Mouse (Mus musculus): ENCODE measurements around the gene Cog4. TPM values are rescaled to one million over a fixed set of nuclear protein-coding genes. Genes with fewer than 3 reads are reported as not detected.
"Not testable (repeated sequence)": the region's sequence is repeated elsewhere in the genome, so short reads cannot be mapped to it uniquely, and the experiment has no call there.

Gene Cog4
- polyA plus RNA-seq, 1 experiment from 2014 or later: 79.3 TPM

- Histone ChIP-seq H3K9ac (ENCODE audit: low read depth, low read length) (peak overlapping the region; percentile 89), H3K9me3 (ENCODE audit: control insufficient read depth, low read length) (no peaks in the 10 kb centered on the region), H3K27me3 (replicated peaks; ENCODE audit: control insufficient read depth, insufficient read depth, low read length) (no peaks in the 10 kb centered on the region), H3K4me2 (ENCODE audit: low read depth, low read length) (peak overlapping the region; percentile 69), H3K4me3 (ENCODE audit: low read length) (peak overlapping the region; percentile 95), H3K4me1 (ENCODE audit: control insufficient read depth, insufficient read depth, low read length) (peaks cover 15% of the 10 kb centered on the region), H3K27ac (ENCODE audit: low read length) (no peak overlapping the region), H3K36me3 (ENCODE audit: control insufficient read depth, insufficient read depth, low read length) (peaks cover 13% of the 10 kb centered on the region; the same call in 1 of the 2 replicates)
- ATAC-seq: no peak
- 53% methylated on average over 14 of the region's 14 CpGs for WGBS
These were observed 1.5 kb downstream of the Cog4 start for GRCm38 (mm10) chr8:110847645-110848495.

DNA sequence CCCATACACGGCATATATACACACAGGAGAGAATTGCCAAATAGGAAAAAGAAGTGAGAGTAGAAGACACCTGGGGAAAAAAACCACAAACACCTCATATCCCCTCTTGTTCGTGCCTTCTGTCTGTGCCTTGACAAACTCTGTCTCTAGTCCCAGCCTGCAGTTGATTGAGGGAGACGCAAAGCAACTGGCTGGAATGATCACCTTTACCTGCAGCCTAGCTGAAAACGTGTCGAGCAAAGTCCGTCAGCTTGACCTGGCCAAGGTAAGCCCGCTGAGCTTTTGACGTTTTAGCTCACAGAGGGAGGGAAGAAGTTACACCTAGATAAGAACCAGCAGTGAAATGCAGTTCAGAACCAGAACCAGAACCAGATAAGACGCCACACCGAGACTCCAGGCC lies 4.8 kb downstream of the Cog4 start:
- H3K9me3 ChIP-seq (ENCODE audit: control insufficient read depth, low read length): no peaks in the 10 kb centered on the region
- no peak overlapping the region for H3K4me2 ChIP-seq (ENCODE audit: low read depth, low read length)
- ATAC-seq: no peak
- 0 out of 2 replicates have a peak overlapping the region, but pooled peaks have one; percentile 39 for H3K27ac ChIP-seq (ENCODE audit: low read length)
- H3K27me3 ChIP-seq (replicated peaks; ENCODE audit: control insufficient read depth, insufficient read depth, low read length): no peaks in the 10 kb centered on the region
- WGBS: 91% methylated on average over 10 of the region's 10 CpGs
- H3K4me1 ChIP-seq (ENCODE audit: control insufficient read depth, insufficient read depth, low read length): peaks cover 6% of the 10 kb centered on the region
- H3K36me3 ChIP-seq (ENCODE audit: control insufficient read depth, insufficient read depth, low read length): peaks cover 15% of the 10 kb centered on the region
- no peak overlapping the region for H3K4me3 ChIP-seq (ENCODE audit: low read length)
- no peak overlapping the region for H3K9ac ChIP-seq (ENCODE audit: low read depth, low read length)

DNA sequence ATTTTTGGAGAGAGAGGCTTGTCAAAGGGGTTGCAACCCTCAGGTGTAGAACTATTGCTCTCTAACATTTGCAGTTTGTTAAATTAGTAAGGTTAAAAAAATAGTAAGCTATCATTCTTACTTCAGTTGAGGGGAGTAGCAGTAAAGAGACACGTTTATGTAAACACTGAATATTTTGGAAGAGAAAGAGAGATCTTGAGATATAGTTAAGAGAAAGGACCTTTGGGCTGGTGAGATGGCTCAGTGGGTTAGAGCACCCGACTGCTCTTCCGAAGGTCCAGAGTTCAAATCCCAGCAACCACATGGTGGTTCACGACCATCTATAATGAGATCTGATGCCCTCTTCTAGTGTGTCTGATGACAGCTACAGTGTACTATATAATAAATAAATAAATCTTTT lies 9.7 kb downstream of the Cog4 start:
- H3K9me3 ChIP-seq (ENCODE audit: control insufficient read depth, low read length); ATAC-seq; H3K4me1 ChIP-seq (ENCODE audit: control insufficient read depth, insufficient read depth, low read length); H3K4me2 ChIP-seq (ENCODE audit: low read depth, low read length); H3K27me3 ChIP-seq (replicated peaks; ENCODE audit: control insufficient read depth, insufficient read depth, low read length); H3K9ac ChIP-seq (ENCODE audit: low read depth, low read length); H3K4me3 ChIP-seq (ENCODE audit: low read length); H3K27ac ChIP-seq (ENCODE audit: low read length): not testable (repeated sequence)
- peaks cover 21% of the 10 kb centered on the region for H3K36me3 ChIP-seq (ENCODE audit: control insufficient read depth, insufficient read depth, low read length)
- WGBS: 93% methylated on average over 4 of the region's 4 CpGs

GRCm38 (mm10) chr8:110856760-110857461 lies 10.5 kb downstream of the Cog4 start:
- Histone ChIP-seq H3K27me3 (replicated peaks; ENCODE audit: control insufficient read depth, insufficient read depth, low read length) (no peaks in the 10 kb centered on the region), H3K36me3 (ENCODE audit: control insufficient read depth, insufficient read depth, low read length) (peaks cover 24% of the 10 kb centered on the region), H3K4me3 (ENCODE audit: low read length) (no peak overlapping the region), H3K4me1 (ENCODE audit: control insufficient read depth, insufficient read depth, low read length) (no peaks in the 10 kb centered on the region), H3K27ac (ENCODE audit: low read length) (no peak overlapping the region), H3K9ac (ENCODE audit: low read depth, low read length) (no peak overlapping the region), H3K4me2 (ENCODE audit: low read depth, low read length) (no peak overlapping the region), H3K9me3 (ENCODE audit: control insufficient read depth, low read length) (no peaks in the 10 kb centered on the region)
- no peak for ATAC-seq
- WGBS: 92% methylated on average over 4 of the region's 5 CpGs

DNA sequence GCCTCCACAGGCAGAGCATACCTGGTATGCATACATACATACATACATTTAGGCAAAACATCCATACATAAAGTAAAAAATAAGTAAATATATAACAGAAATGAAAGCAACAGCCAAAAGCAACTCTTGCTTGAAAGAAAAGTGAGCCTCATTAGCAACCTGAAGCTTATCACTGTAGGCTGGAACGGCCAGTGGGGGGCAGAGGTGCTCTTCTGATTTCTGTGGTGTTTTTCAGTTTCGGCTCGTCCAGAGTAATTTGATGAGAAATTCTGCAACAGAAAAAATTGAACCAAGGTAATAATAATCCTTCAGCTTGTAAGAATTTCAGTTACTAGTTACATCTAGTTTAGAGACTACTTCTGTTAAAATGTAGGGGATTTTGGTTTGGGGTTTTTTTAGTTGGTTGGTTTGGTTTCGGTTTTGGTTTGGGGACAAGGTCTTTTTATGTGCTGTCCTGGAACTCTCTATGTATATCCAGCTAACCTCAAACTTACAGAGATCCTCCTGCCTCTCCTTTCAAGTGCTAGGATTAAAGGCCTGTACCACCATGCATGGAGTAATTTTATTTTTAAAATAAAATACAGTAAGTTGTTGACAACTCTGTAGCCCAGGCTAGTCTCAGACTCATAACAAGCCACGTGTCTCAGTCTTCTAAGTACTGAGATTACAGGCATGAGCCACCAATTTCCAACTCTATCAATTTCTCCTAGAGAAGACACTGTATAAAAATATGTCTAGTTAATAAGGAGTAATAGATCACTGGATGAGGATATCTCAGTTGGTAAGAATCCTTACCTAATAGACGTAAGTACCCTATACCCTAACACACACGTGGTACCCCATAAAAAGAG lies 13.5 kb downstream of the Cog4 start:
- H3K4me3 ChIP-seq (ENCODE audit: low read length): no peak overlapping the region
- no peaks in the 10 kb centered on the region for H3K4me1 ChIP-seq (ENCODE audit: control insufficient read depth, insufficient read depth, low read length)
- no peaks in the 10 kb centered on the region for H3K27me3 ChIP-seq (replicated peaks; ENCODE audit: control insufficient read depth, insufficient read depth, low read length)
- WGBS: 80% methylated on average over 7 of the region's 7 CpGs
- no peak overlapping the region for H3K4me2 ChIP-seq (ENCODE audit: low read depth, low read length)
- H3K27ac ChIP-seq (ENCODE audit: low read length): no peak overlapping the region
- no peaks in the 10 kb centered on the region for H3K9me3 ChIP-seq (ENCODE audit: control insufficient read depth, low read length)
- H3K9ac ChIP-seq (ENCODE audit: low read depth, low read length): no peak overlapping the region
- no peak for ATAC-seq
- H3K36me3 ChIP-seq (ENCODE audit: control insufficient read depth, insufficient read depth, low read length): peaks cover 18% of the 10 kb centered on the region

- not testable (repeated sequence) for H3K27me3 ChIP-seq (replicated peaks; ENCODE audit: control insufficient read depth, insufficient read depth, low read length); H3K4me2 ChIP-seq (ENCODE audit: low read depth, low read length); ATAC-seq; H3K27ac ChIP-seq (ENCODE audit: low read length); H3K4me1 ChIP-seq (ENCODE audit: control insufficient read depth, insufficient read depth, low read length); H3K9me3 ChIP-seq (ENCODE audit: control insufficient read depth, low read length); H3K9ac ChIP-seq (ENCODE audit: low read depth, low read length); H3K4me3 ChIP-seq (ENCODE audit: low read length)
- WGBS: 92% methylated on average over 7 of the region's 7 CpGs
- H3K36me3 ChIP-seq (ENCODE audit: control insufficient read depth, insufficient read depth, low read length): peaks cover 18% of the 10 kb centered on the region
These were observed 15.1 kb downstream of the Cog4 start for GRCm38 (mm10) chr8:110861347-110862025.

DNA sequence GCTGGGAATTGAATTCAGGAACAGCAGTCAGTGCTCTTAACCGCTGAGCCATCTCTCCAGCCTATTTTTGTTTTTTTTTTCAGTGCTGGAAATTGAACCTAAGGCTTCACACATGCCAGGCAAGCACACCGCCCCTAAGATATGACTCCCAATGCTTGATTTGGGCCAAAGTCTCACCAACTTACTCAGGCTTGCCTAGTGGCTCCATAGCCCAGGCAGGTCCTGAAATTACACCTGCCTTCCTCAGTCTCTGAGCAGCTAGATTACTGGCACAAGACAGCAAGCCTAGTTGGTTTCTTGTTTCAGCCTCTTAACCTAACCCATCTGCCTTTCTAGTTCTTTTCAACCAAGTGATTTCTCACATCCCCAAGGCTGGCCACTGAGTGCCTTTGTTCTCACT lies 24.1 kb downstream of the Cog4 start:
- H3K36me3 ChIP-seq (ENCODE audit: control insufficient read depth, insufficient read depth, low read length): peaks cover 7% of the 10 kb centered on the region
- H3K4me3 ChIP-seq (ENCODE audit: low read length): no peak overlapping the region
- H3K27me3 ChIP-seq (replicated peaks; ENCODE audit: control insufficient read depth, insufficient read depth, low read length): no peaks in the 10 kb centered on the region
- H3K27ac ChIP-seq (ENCODE audit: low read length): no peak overlapping the region
- H3K4me2 ChIP-seq (ENCODE audit: low read depth, low read length): no peak overlapping the region
- ATAC-seq: no peak
- WGBS: 100% methylated on average over 2 of the region's 2 CpGs
- no peak overlapping the region for H3K9ac ChIP-seq (ENCODE audit: low read depth, low read length)
- H3K4me1 ChIP-seq (ENCODE audit: control insufficient read depth, insufficient read depth, low read length): no peaks in the 10 kb centered on the region
- no peaks in the 10 kb centered on the region for H3K9me3 ChIP-seq (ENCODE audit: control insufficient read depth, low read length)

DNA sequence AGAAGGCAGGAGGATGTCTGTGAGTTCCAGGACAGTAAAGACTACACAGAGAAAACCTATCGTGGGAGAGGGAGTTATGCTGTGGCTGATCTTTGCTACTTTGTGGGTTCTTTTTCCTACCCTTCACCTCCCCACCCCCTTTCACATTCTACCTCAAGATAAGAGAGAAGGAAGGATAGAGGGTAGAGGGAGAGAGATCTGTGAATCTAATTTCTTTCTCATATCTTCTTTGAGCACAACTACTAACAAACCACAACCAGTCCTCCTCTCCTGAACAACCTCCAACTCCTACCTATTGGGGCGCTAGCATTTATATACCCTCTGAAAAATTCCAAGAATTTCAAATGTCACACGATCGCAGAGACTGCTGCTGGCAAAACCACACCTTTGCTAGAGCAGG lies 31.5 kb downstream of the Cog4 start:
- Histone ChIP-seq H3K9me3 (ENCODE audit: control insufficient read depth, low read length) (no peaks in the 10 kb centered on the region), H3K4me1 (ENCODE audit: control insufficient read depth, insufficient read depth, low read length) (no peaks in the 10 kb centered on the region), H3K9ac (ENCODE audit: low read depth, low read length) (no peak overlapping the region), H3K27me3 (replicated peaks; ENCODE audit: control insufficient read depth, insufficient read depth, low read length) (no peaks in the 10 kb centered on the region), H3K36me3 (ENCODE audit: control insufficient read depth, insufficient read depth, low read length) (peaks cover 16% of the 10 kb centered on the region; the same call in 1 of the 2 replicates), H3K27ac (ENCODE audit: low read length) (no peak overlapping the region), H3K4me3 (ENCODE audit: low read length) (no peak overlapping the region), H3K4me2 (ENCODE audit: low read depth, low read length) (no peak overlapping the region)
- ATAC-seq: no peak
- WGBS: 81% methylated on average over 4 of the region's 4 CpGs

All from intestine, embryonic 16.5 days (tissue).